Mouse (Mus musculus) adrenal gland, postnatal 36 days (tissue): ENCODE results near the gene Dnah9. TPM values are rescaled to one million over a fixed set of nuclear protein-coding genes. Genes with fewer than 3 reads are reported as not detected.
A peak's percentile ranks its signal among the peaks of the same experiment; 100 is the strongest.

Experiments
- DNase-seq, 2 experiments: peaks; one replicate each; pipeline ENCODE4 v3.0.0; 2021; ENCODE audit warnings: mixed read lengths in 1 of 2
- total RNA-seq, 2 experiments: library from RNA; stranded (reverse); gene quantifications; 2 replicates each; pipeline ENCODE4 v1.2.3; 2021

The Dnah9 gene
- total RNA-seq, 2 experiments from 2014 or later: not detected

DNA sequence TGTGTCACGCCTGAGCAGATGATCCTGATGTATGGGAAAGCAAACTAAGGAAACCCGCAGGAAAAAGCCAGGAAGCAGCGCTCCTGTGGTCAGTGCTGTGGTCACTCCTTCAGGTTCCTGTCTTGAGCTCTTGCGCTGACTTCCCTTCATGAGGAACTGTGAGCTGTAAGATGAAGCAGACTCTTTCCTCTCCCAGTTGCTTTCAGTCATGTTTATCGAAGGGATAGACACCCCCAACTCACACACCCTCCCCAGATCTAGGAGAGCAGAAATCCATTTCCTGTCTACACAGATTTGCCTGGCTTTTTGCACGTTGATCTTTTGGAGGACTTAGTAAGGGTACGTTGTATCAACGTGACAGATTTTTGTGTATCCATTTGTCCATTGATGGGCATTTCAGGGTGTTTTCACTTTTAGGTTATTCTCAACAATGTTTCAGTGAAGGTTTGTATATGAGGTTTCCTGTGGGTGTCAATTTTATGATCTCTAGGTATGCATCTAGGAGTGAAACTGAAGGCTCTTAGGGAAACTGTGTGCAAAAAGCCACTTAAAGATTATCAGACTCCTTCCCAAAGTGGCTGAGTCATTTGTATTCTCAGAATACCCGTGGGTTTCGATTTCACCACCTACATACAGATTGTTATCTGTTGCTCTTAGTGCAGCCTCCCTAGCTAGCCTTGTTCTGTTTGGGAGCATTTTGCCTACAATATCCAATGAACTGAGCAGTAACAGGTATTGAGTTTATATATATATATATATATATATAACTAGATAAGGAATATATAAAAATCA, 373.7 kb downstream of the Dnah9 start:
- DNase-seq: no peak

DNA sequence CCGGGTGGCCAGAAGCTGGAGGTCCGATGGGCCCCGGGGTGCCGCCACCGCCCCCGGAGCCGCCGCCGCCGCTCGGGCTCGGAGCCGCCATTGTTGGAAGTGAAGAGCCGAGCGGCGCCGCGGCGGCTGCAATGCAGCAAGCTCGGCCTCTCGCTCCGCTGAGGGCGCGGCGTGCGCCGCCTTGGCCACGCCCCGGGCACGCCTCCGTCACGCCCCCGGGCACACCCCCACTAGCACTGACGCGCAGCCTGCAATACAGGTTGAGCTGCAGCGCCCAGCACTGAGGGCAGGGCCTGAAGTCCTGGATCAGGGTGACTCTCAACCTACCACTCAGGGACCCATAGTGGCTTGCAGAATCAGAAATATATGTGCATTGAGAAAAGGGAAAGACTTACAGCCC, 380.2 kb downstream of the Dnah9 start, which contains the start of gene Map2k4:
TSS of gene Map2k4 (minus strand) at position 144 of the 400 bp plus-strand sequence.
- DNase-seq: peak; percentile 96 to 97

DNA sequence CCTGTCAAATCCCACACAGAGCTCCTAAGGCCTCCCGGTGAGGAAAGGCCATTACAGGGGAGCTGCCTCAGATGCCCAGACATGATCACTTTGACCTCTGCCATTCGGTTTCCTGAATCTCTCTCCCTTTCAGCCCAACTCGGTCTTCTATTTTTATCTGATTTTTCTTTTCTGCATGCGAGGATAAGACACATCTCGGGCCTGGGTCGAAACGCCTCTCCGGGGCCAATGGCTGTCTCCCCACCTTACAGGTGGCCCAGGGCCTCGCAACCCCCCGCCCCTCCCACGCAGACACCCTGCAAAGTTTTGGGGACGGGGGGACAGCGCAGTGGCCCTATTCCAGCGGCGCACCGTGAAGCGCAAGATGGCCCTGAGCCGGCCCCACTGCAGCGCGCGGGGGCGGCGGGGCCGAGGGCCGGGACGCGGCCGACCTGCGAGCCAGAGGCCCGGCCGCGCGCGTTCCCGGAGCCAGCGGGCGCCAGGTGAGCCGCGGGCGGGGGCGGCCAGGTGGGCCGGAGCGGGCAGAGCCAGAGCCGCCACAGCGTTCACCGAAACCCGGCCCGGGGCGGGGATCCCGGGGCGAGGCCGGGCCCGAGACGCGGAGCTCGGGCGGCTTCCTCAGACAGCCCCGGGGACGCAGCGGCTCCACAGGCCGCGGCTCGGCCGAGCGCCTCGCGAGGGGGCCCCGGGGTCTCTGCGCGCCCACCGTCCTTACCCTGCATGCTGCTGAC, 380.8 kb downstream of the Dnah9 start:
- DNase-seq: peak; percentile 46 to 62

DNA sequence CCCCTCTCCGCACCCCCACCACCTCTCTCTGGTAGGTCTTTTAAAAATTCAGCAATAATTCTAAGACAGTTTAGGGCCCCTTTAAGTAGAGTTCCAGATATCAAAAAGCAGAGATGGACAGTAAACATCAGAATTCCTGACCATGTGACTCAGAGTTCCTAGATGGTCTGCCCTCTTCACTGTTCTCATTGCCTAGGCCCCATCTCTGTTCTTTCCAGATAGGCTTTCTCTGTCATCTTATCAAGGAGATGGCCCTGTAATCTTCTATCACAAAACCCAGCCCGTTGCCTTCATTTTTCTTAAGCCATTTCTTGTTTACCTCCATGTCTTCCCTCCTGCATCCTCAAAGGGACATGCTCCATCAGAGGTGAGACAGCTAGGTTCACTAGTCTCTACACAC, 382.2 kb downstream of the Dnah9 start:
- DNase-seq: no peak

DNA sequence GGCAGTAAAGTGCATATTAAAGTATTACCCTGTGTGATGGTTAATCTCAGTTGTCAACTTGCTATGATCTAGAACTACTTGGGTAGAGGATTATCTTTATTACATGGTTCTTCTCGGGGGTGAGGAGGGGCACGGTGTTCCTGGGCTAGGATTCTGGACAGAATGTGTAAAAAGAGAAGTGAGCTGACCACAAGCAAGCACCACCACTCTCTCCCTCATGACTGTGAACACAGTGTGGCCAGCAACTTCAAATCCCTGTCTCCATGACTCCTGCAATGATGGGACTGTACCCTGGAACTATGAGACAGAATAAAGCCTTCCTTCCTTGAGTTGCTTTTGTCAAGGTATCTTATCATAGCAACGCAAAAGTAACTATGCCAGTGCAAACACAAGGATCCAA, 386.8 kb downstream of the Dnah9 start:
- no peak for DNase-seq
